Mouse (Mus musculus) embryonic fibroblast, embryonic 13.5 days (primary cell): ENCODE measurements around the gene Pgrmc2. TPM values are rescaled to one million over a fixed set of nuclear protein-coding genes. Genes with fewer than 3 reads are reported as not detected.

Experiments
- H3K27ac ChIP-seq: 2 replicates; pipeline ENCODE4 v1.5.1; 2012; ENCODE audit warnings: low read length, control low read depth, inconsistent platforms; ENCODE audit not compliant: insufficient read depth
- H3K4me1 ChIP-seq: 2 replicates; pipeline ENCODE4 v1.6.1; 2011; ENCODE audit warnings: low read length; ENCODE audit not compliant: control insufficient read depth, insufficient read depth
- H3K4me3 ChIP-seq: 2 replicates; pipeline ENCODE4 v1.5.1; 2011; ENCODE audit warnings: mild to moderate bottlenecking, control low read depth, low read length; ENCODE audit not compliant: insufficient read depth
- CTCF ChIP-seq: IDR thresholded peaks from 2 replicates; pipeline ENCODE4 v1.5.1; 2011; ENCODE audit warnings: mild to moderate bottlenecking, control low read depth, low read length, moderate library complexity, borderline replicate concordance; ENCODE audit not compliant: insufficient read depth
- POLR2A ChIP-seq: IDR thresholded peaks from 2 replicates; pipeline ENCODE4 v1.6.1; 2011; ENCODE audit warnings: low read depth, mild to moderate bottlenecking, control low read depth, low read length, moderate library complexity
- polyA plus RNA-seq: library from polyadenylated mRNA; stranded (reverse); fragments of >200 nt; gene quantifications from 2 replicates; pipeline ENCODE4 v1.2.4, GENCODE M21; 2011; ENCODE audit warnings: low read depth; ENCODE audit not compliant: missing spikeins, insufficient read length

Pgrmc2 gene
- polyA plus RNA-seq, 1 experiment = 93.5 TPM

GRCm38 (mm10) chr3:41080724-41081123 lies 2.1 kb downstream of the Pgrmc2 start:
- TF ChIP-seq CTCF (no peak), POLR2A (no peak)

GRCm38 (mm10) chr3:41078673-41079072 lies 4.2 kb downstream of the Pgrmc2 start:
- TF ChIP-seq POLR2A = no peak
- TF ChIP-seq CTCF = no peak
- Histone ChIP-seq H3K4me3 (no peak overlapping the region), H3K27ac (no peak overlapping the region), H3K4me1 (peaks cover 13% of the 10 kb centered on the region)

More at GRCm38 (mm10) chr3:41080724-41081123, 2.1 kb downstream of the Pgrmc2 start:
- no peak overlapping the region for H3K27ac ChIP-seq
- peaks cover 5% of the 10 kb centered on the region; the same call in 1 of the 2 replicates for H3K4me1 ChIP-seq
- peak overlapping the region; percentile 48 for H3K4me3 ChIP-seq

DNA sequence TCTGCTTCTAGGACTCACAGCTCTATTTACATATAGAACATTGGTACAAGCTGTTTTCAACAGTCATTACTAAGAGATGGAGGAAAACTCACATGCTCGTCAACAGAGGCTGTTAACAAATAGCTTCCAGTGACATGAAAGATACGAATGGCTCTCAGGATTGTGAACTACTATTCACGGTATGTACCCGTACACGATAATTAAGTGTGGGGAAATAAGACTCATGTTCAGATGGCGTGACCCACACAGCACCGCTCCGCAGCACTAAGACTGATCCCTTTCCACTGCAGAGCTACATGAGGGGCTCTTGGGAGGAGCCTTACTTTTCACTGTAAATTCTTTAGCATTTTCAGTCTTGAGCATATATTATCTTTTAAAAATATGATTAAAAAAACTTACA lies 7.5 kb downstream of the Pgrmc2 start:
- peaks cover 13% of the 10 kb centered on the region for H3K4me1 ChIP-seq
- H3K27ac ChIP-seq = no peak overlapping the region; the same call in 1 of the 2 replicates
- no peak for TF ChIP-seq POLR2A
- TF ChIP-seq CTCF = no peak
- H3K4me3 ChIP-seq = no peak overlapping the region

GRCm38 (mm10) chr3:41070519-41070918 lies 12.3 kb downstream of the Pgrmc2 start:
- peaks cover 9% of the 10 kb centered on the region for H3K4me1 ChIP-seq
- H3K4me3 ChIP-seq = no peak overlapping the region
- H3K27ac ChIP-seq = no peak overlapping the region
- peak; percentile 51; the same call in 1 of the 2 replicates for TF ChIP-seq CTCF
- TF ChIP-seq POLR2A = no peak

- TF ChIP-seq CTCF (no peak), POLR2A (no peak)
- Histone ChIP-seq H3K4me3 (no peak overlapping the region), H3K27ac (no peak overlapping the region), H3K4me1 (no peaks in the 10 kb centered on the region)
These were observed 17.5 kb downstream of the Pgrmc2 start for GRCm38 (mm10) chr3:41065320-41065719.

GRCm38 (mm10) chr3:41062758-41063157 lies 20.1 kb downstream of the Pgrmc2 start:
- no peak for TF ChIP-seq CTCF
- no peak for TF ChIP-seq POLR2A
- Histone ChIP-seq H3K4me3 (no peak overlapping the region), H3K4me1 (no peaks in the 10 kb centered on the region), H3K27ac (no peak overlapping the region)

- Histone ChIP-seq H3K27ac (no peak overlapping the region), H3K4me1 (no peaks in the 10 kb centered on the region), H3K4me3 (no peak overlapping the region)
- TF ChIP-seq CTCF (no peak), POLR2A (no peak)
These were observed 20.8 kb downstream of the Pgrmc2 start for GRCm38 (mm10) chr3:41061831-41062565.

DNA sequence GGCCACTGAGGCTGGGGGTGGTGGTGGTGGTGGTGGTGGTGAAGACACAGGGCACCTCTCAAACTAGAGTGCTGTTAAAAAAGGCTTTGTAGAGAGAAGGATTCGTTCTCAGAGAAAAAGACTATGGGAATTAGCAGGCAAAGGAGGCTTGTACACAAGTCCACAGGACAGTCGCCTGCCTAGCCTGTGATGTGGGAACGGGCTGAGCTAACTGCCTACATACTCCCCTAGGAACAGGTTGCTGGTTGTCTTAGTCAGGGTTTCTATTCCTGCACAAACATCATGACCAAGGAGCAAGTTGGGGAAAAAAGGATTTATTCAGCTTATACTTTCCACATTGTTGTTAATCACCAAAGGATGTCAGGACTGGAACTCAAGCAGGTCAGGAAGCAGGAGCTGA lies 23.6 kb downstream of the Pgrmc2 start:
- no peak overlapping the region for H3K27ac ChIP-seq

GRCm38 (mm10) chr3:41058395-41058794 lies 24.5 kb downstream of the Pgrmc2 start:
- TF ChIP-seq CTCF (no peak), POLR2A (no peak)
- Histone ChIP-seq H3K27ac (no peak overlapping the region), H3K4me1 (no peaks in the 10 kb centered on the region), H3K4me3 (no peak overlapping the region)

More for the DNA sequence above, 23.6 kb downstream of the Pgrmc2 start:
- H3K4me3 ChIP-seq = no peak overlapping the region
- TF ChIP-seq POLR2A (no peak), CTCF (no peak)
- no peaks in the 10 kb centered on the region for H3K4me1 ChIP-seq

GRCm38 (mm10) chr3:41053334-41053733 lies 29.5 kb downstream of the Pgrmc2 start:
- Histone ChIP-seq H3K4me3 (no peak overlapping the region), H3K4me1 (no peaks in the 10 kb centered on the region), H3K27ac (no peak overlapping the region)
- TF ChIP-seq POLR2A = no peak
- no peak for TF ChIP-seq CTCF

- H3K27ac ChIP-seq = no peak overlapping the region
- no peaks in the 10 kb centered on the region for H3K4me1 ChIP-seq
- TF ChIP-seq POLR2A (no peak), CTCF (no peak)
- H3K4me3 ChIP-seq = no peak overlapping the region
These were observed 35.0 kb downstream of the Pgrmc2 start for GRCm38 (mm10) chr3:41047838-41048237.
